Mouse (Mus musculus): ENCODE measurements around the gene Naxe. TPM values are rescaled to one million over a fixed set of nuclear protein-coding genes. Genes with fewer than 3 reads are reported as not detected.

Naxe gene
- polyA plus RNA-seq, 1 experiment: 83.0 TPM

- H3K27ac ChIP-seq (ENCODE audit: insufficient read depth, low read depth, low read length): no peak within 1 kb of the TSS
- H3K4me1 ChIP-seq (ENCODE audit: control insufficient read depth, insufficient read depth, low read length): no peaks in the 10 kb centered on the region
- no peak for TF ChIP-seq POLR2A (IDR thresholded peaks at IDR 0.05; ENCODE audit: borderline replicate concordance, low read depth, low read length)
- no peak for TF ChIP-seq CTCF (IDR thresholded peaks at IDR 0.05; ENCODE audit: low read depth, low read length)
- H3K4me3 ChIP-seq (ENCODE audit: insufficient read depth, low read length): no peak within 1 kb of the TSS
Measured at GRCm38 (mm10) chr3:88027434-88028186, 30.7 kb downstream of the Naxe start, which contains the start of gene Hapln2. TSS of gene Hapln2 (minus strand) at chr3:88027583.

- H3K4me3 ChIP-seq (ENCODE audit: insufficient read depth, low read length): no peak overlapping the region
- TF ChIP-seq CTCF (IDR thresholded peaks at IDR 0.05; ENCODE audit: low read depth, low read length) (no peak), POLR2A (IDR thresholded peaks at IDR 0.05; ENCODE audit: borderline replicate concordance, low read depth, low read length) (no peak)
- H3K27ac ChIP-seq (ENCODE audit: insufficient read depth, low read depth, low read length): no peak overlapping the region
- H3K4me1 ChIP-seq (ENCODE audit: control insufficient read depth, insufficient read depth, low read length): no peaks in the 10 kb centered on the region
Measured at GRCm38 (mm10) chr3:88026823-88027222, 31.5 kb downstream of the Naxe start.

- H3K4me3 ChIP-seq (ENCODE audit: insufficient read depth, low read length): peak overlapping the region; percentile 65
- no peak overlapping the region for H3K27ac ChIP-seq (ENCODE audit: insufficient read depth, low read depth, low read length)
- TF ChIP-seq CTCF (IDR thresholded peaks at IDR 0.05; ENCODE audit: low read depth, low read length) (no peak), POLR2A (IDR thresholded peaks at IDR 0.05; ENCODE audit: borderline replicate concordance, low read depth, low read length) (no peak)
- H3K4me1 ChIP-seq (ENCODE audit: control insufficient read depth, insufficient read depth, low read length): no peaks in the 10 kb centered on the region
Measured at GRCm38 (mm10) chr3:88023192-88024074, 34.9 kb downstream of the Naxe start.

DNA sequence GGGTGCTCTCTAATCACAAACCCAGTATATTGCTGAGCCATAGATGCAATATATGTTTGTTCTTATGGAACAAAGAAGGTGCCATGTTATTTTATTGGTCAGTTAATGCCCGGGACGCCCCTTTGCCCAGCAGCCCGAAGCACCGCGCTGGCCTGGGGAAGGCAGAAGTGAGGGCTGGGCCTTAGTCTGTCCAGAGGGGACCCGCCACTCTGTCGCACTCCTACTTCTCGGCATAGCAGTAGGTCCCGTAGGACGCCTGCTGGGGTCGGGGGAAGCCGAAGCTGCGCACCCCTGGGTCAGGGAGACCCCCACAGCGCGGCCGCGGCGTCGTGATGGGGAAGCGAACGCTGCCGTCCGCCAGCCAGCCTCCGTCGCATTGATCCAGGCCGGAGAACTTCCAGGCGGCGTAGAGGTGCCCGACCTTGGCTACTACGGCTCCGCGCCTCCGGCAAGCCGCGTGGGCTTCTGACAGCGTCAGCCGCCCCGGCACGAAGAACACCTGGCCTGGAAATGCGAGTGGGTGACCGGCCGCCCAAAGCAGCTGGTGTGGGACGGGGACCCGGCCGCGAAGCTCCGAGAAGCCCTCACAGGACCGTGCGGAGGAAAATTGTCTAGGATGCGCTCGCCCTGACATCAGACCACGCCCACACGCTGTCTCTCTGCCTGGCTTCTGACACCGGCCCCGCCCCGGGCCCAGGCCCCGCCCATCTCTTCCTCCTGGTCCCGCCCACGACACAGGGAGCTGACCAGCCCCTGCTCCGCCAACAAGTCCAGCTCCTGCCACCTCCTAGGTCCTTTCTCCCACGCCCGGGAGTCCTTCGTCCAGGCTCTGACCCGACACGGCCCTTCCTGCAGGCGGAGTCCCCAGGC is 35.7 kb downstream of the Naxe start:
- Histone ChIP-seq H3K27ac (ENCODE audit: insufficient read depth, low read depth, low read length) (no peak overlapping the region), H3K4me1 (ENCODE audit: control insufficient read depth, insufficient read depth, low read length) (no peaks in the 10 kb centered on the region), H3K4me3 (ENCODE audit: insufficient read depth, low read length) (peak overlapping the region; percentile 65)
- no peak for TF ChIP-seq CTCF (IDR thresholded peaks at IDR 0.05; ENCODE audit: low read depth, low read length)
- TF ChIP-seq POLR2A (IDR thresholded peaks at IDR 0.05; ENCODE audit: borderline replicate concordance, low read depth, low read length): no peak

DNA sequence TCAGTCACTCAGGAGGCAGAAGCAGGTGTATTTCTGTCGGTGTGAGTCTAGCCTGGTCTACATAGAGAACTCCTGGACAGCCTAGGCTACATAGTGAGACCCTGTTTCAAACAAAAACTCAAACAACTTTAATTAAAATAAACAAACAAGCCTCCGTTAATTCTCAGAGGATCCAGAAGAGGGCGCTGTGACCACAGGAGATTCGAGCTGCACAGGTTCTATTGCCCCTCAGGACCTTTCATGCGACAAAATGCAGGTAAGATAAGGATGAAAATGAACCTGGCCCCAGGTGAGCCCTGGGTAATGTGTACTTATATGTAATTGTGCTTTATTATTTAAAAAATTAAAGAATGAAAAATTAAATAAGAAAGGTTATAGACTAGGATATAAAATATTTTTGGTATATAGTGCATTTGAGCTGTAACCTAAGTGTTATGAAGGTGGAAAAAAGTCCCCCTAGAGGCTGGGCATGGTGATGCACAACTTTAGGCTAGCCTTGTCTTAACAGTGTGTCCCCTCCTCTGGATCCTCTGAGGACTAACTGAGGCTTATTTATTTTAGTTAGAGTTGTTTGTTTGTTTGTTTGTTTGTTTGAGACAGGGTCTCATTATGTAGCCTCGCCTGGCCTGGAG is 47.5 kb downstream of the Naxe start:
- no peaks in the 10 kb centered on the region for H3K4me1 ChIP-seq (ENCODE audit: control insufficient read depth, insufficient read depth, low read length)
- no peak overlapping the region for H3K27ac ChIP-seq (ENCODE audit: insufficient read depth, low read depth, low read length)
- no peak overlapping the region for H3K4me3 ChIP-seq (ENCODE audit: insufficient read depth, low read length)
- TF ChIP-seq CTCF (IDR thresholded peaks at IDR 0.05; ENCODE audit: low read depth, low read length) (peak; percentile 71), POLR2A (IDR thresholded peaks at IDR 0.05; ENCODE audit: borderline replicate concordance, low read depth, low read length) (no peak)

Other genes with a start within 250 kb of the Naxe start
- not detected in 2 replicates for gene Pear1, start 234.2 kb downstream of the Naxe start, polyA plus RNA-seq (2012; ENCODE audit: insufficient read depth, insufficient read length, missing spikeins)
- gene Sh2d2a, start 211.7 kb downstream of the Naxe start, polyA plus RNA-seq (2012; ENCODE audit: insufficient read depth, insufficient read length, missing spikeins): not detected in 2 replicates
- 31.2 and 34.8 TPM in 2 replicates for gene Prcc, start 172.9 kb downstream of the Naxe start, polyA plus RNA-seq (2012; ENCODE audit: insufficient read depth, insufficient read length, missing spikeins)
- gene Hdgf, start 152.2 kb downstream of the Naxe start, polyA plus RNA-seq (2012; ENCODE audit: insufficient read depth, insufficient read length, missing spikeins): 170 and 180 TPM in 2 replicates
- gene Mrpl24, start 139.0 kb downstream of the Naxe start, polyA plus RNA-seq (2012; ENCODE audit: insufficient read depth, insufficient read length, missing spikeins): 139 and 147 TPM in 2 replicates
- gene Isg20l2, start 128.2 kb downstream of the Naxe start, polyA plus RNA-seq (2012; ENCODE audit: insufficient read depth, insufficient read length, missing spikeins): 22.0 and 22.3 TPM in 2 replicates
- 17.8 and 23.3 TPM in 2 replicates for gene Rrnad1, start 127.8 kb downstream of the Naxe start, polyA plus RNA-seq (2012; ENCODE audit: insufficient read depth, insufficient read length, missing spikeins)
- gene Crabp2, start 109.8 kb downstream of the Naxe start, polyA plus RNA-seq (2012; ENCODE audit: insufficient read depth, insufficient read length, missing spikeins): not detected in 2 replicates
- gene Nes, start 87.4 kb downstream of the Naxe start, polyA plus RNA-seq (2012; ENCODE audit: insufficient read depth, insufficient read length, missing spikeins): 1.4 and 1.7 TPM in 2 replicates
- gene Bcan, start 58.3 kb downstream of the Naxe start, polyA plus RNA-seq (2012; ENCODE audit: insufficient read depth, insufficient read length, missing spikeins): not detected in 2 replicates
- not detected in 2 replicates for gene Hapln2, start 30.9 kb downstream of the Naxe start, polyA plus RNA-seq (2012; ENCODE audit: insufficient read depth, insufficient read length, missing spikeins)
- gene Gpatch4, start 15.4 kb downstream of the Naxe start, polyA plus RNA-seq (2012; ENCODE audit: insufficient read depth, insufficient read length, missing spikeins): 7.9 and 8.4 TPM in 2 replicates
- not detected in 2 replicates for gene Ttc24, start 19.8 kb upstream of the Naxe start, polyA plus RNA-seq (2012; ENCODE audit: insufficient read depth, insufficient read length, missing spikeins)
- 20.5 and 25.7 TPM in 2 replicates for gene Iqgap3, start 23.5 kb upstream of the Naxe start, polyA plus RNA-seq (2012; ENCODE audit: insufficient read depth, insufficient read length, missing spikeins)
- gene Mef2d, start 83.9 kb upstream of the Naxe start, polyA plus RNA-seq (2012; ENCODE audit: insufficient read depth, insufficient read length, missing spikeins): 84.5 and 98.1 TPM in 2 replicates
- gene Rhbg, start 196.2 kb upstream of the Naxe start, polyA plus RNA-seq (2012; ENCODE audit: insufficient read depth, insufficient read length, missing spikeins): not detected in 2 replicates
- gene Gm38392, start 228.7 kb upstream of the Naxe start, polyA plus RNA-seq (2012; ENCODE audit: insufficient read depth, insufficient read length, missing spikeins): 0.48 TPM in 1 of 2 replicates, not detected in the other
- 10.1 and 11.4 TPM in 2 replicates for gene Tsacc, start 238.5 kb upstream of the Naxe start, polyA plus RNA-seq (2012; ENCODE audit: insufficient read depth, insufficient read length, missing spikeins)
- gene Cct3, start 238.6 kb upstream of the Naxe start, polyA plus RNA-seq (2012; ENCODE audit: insufficient read depth, insufficient read length, missing spikeins): 75.3 and 76.5 TPM in 2 replicates